ENCODE assay signal across 8 mouse cellular contexts in genomic region chr12:104472601-104473424, GRCm38 (mm10). TPM values are rescaled to one million over a fixed set of nuclear protein-coding genes. Genes with fewer than 3 reads are reported as not detected.
DNase-seq lines count a peak whose midpoint lies in the region; ATAC-seq and TF ChIP-seq lines count a peak whose summit lies in the region.

Gene Gsc (minus strand): TSS chr12:104473330.

- TF ChIP-seq EP300 in heart, adult 2 months (IDR thresholded peaks at IDR 0.05; ENCODE audit: insufficient read depth, low read depth, low read length), result no peak

- TF ChIP-seq CTCF in heart, adult 2 months (IDR thresholded peaks at IDR 0.05), result no peak

- peak within 1 kb of the TSS; percentile 56 for H3K4me3 ChIP-seq in heart, adult 2 months

- 0 out of 2 replicates have a peak, but pooled peaks cover 1% of the 10 kb centered on the region for H3K4me1 ChIP-seq in heart, adult 2 months (ENCODE audit: control insufficient read depth, insufficient read depth, low read length)

- TF ChIP-seq POLR2A in heart, adult 2 months (IDR thresholded peaks at IDR 0.05; ENCODE audit: insufficient read depth, low read depth, low read length), result no peak

- intact Hi-C loops in heart, adult 2 months (cut with DNase I), result no loop called here
- intact Hi-C loops in heart, postnatal 25 days (cut with DNase I), result no loop called here

- WGBS in heart, adult 2 months, result under 1% methylated on average over 96 of the region's 97 CpGs

- peak; percentile 27 to 52 for DNase-seq in heart, adult 2 months
- DNase-seq in heart, postnatal 25 days (ENCODE audit: low spot score), result no peak
- peak; percentile 40 for DNase-seq in adrenal gland, postnatal 25 days
- peak; percentile 34 for DNase-seq in gastrocnemius, postnatal 25 days
- DNase-seq in kidney, postnatal 10 days, result peak; percentile 61
- DNase-seq in mesoderm, embryonic 11.5 days (ENCODE audit: low read depth, low spot score), result peak; percentile 74

- peaks cover 28% of the 10 kb centered on the region for H3K27me3 ChIP-seq in heart, adult 2 months (ENCODE audit: control insufficient read depth, insufficient read depth, low read length)

- H3K79me2 ChIP-seq in heart, adult 2 months (replicated peaks; ENCODE audit: control insufficient read depth, insufficient read depth, low read length), result no peaks in the 10 kb centered on the region

- no peak for ATAC-seq in frontal cortex, adult (ENCODE audit: low TSS enrichment)
- no peak for ATAC-seq in activated CD4-positive, CD25-positive, alpha-beta regulatory T cell, adult 4 months

- H3K36me3 ChIP-seq in heart, adult 2 months (ENCODE audit: control insufficient read depth, insufficient read depth, low read length), result no peaks in the 10 kb centered on the region

- peak within 1 kb of the TSS; percentile 49 for H3K9ac ChIP-seq in heart, adult 2 months (ENCODE audit: low read depth, low read length)

- no peak within 1 kb of the TSS for H3K27ac ChIP-seq in heart, adult 2 months

RNA-seq across cellular contexts. Expression of gene Gsc, which starts in this region (rescaled TPM):
- total RNA-seq in heart, adult 2 months (2021), result not detected
- polyA plus RNA-seq in heart, adult 2 months (2012; rRNA removed), result 0.14 TPM in 1 of 2 replicates, not detected in the other
- total RNA-seq in heart, postnatal 25 days (2021), result under 1 TPM in 1 of 2 experiments, not detected in 1; 0.20 TPM
- total RNA-seq in adrenal gland, postnatal 25 days (2021), result not detected in 2 replicates
- under 1 TPM in 1 of 2 experiments, not detected in 1; 0.20 TPM for total RNA-seq in gastrocnemius, postnatal 25 days (2021)
- polyA plus RNA-seq in activated CD4-positive, CD25-positive, alpha-beta regulatory T cell, adult 4 months (2017; shearing (Covaris generic)), result not detected

Comparison
In these comparisons a context has a peak if more than half of its experiments do, and no peak if none do; other contexts are left out.
1. Peak in DNase-seq, H3K4me3 ChIP-seq and H3K9ac ChIP-seq in heart, adult 2 months; RNA of the gene not detected or under 1 TPM.
2. Peak in DNase-seq in adrenal gland, postnatal 25 days; RNA of the gene not detected or under 1 TPM.
3. Peak in DNase-seq in gastrocnemius, postnatal 25 days; RNA of the gene not detected or under 1 TPM.